Mouse (Mus musculus): ENCODE measurements at regions not wholly inside any gene's neighbourhood (a gene's known extent, or its start where the extent isn't known, plus 50 kb on each side); places are given as distances from the start of the nearest gene placed in this dataset.

DNA sequence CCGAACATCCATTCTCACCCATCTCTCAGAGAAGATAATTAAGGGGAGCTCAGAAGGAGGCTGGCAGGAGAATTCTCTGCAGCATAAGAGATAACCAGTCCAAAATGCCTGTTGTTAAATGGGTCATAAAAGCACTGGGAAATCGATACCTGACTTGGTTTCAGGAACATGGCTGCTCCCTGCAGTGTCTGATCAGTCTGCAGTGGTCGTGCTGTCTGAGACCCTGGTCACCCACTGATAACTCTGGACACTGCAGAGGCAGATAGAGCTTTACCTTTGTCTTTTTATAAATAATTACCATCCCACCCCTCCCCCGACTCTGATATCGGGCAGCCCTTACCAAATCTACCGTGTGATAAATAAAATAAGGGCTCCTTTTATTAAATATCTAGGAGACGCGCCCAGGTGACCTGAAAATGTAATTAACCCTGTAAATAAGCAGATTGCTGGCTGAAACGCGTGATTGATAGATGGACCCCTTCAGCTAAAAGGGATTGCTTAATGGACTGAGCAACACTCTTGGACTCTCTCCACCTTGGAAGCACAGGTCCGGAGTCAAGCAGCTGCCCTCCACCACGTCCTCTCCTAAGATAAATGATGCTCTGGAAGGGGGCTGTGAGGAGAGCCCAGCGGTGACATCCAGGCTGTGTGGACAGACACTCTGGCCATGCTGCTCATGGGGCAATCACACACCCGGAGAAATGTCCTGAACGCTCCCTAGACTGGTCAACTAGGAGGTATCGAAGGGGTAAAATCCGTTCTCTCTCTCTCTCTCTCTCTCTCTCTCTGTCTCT, 384.4 kb downstream of the Mtx2 start:
- Histone ChIP-seq H3K36me3 (ENCODE audit: control insufficient read depth, insufficient read depth, low read length) (no peaks in the 10 kb centered on the region), H3K27me3 (ENCODE audit: control insufficient read depth, insufficient read depth, low read length) (no peaks in the 10 kb centered on the region), H3K27ac (ENCODE audit: control insufficient read depth, insufficient read depth, low read length) (no peak overlapping the region), H3K4me1 (replicated peaks; ENCODE audit: control insufficient read depth, insufficient read depth, low read length) (no peaks in the 10 kb centered on the region), H3K4me3 (ENCODE audit: control insufficient read depth, insufficient read depth, low read length) (no peak overlapping the region)
- TF ChIP-seq POLR2A (IDR thresholded peaks at IDR 0.05; ENCODE audit: control insufficient read depth, extremely low read depth, insufficient read depth, low read length, poor library complexity) = no peak
- TF ChIP-seq CTCF (IDR thresholded peaks at IDR 0.05; ENCODE audit: borderline replicate concordance, control insufficient read depth, extremely low read depth, insufficient read depth, low read length, poor library complexity) = no peak
- DNase-seq = no peak
- WGBS = 93% methylated on average over 17 of the region's 17 CpGs

DNA sequence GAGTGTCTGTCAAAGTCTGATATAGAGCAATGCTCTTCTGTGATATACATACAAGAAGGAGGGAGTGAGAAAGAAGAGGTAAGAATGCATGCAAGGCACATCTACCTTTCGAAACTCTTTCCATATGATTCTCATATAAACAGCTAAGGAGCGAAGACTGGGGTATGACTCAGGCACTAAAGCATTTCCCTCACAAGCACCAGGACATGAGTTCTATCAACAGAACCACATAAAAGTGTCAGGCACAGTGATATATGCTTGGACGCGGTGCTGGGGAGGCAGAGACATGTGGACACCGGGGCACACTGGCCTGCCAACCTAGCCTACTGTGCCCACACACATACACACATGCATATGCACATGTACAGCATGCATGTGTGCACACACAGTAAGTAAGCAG, 391.3 kb downstream of the Mtx2 start:
- Histone ChIP-seq H3K27me3 (ENCODE audit: control insufficient read depth, insufficient read depth, low read length) (no peaks in the 10 kb centered on the region), H3K36me3 (ENCODE audit: control insufficient read depth, insufficient read depth, low read length) (no peaks in the 10 kb centered on the region), H3K4me1 (replicated peaks; ENCODE audit: control insufficient read depth, insufficient read depth, low read length) (no peaks in the 10 kb centered on the region), H3K4me3 (ENCODE audit: control insufficient read depth, insufficient read depth, low read length) (no peak overlapping the region), H3K27ac (ENCODE audit: control insufficient read depth, insufficient read depth, low read length) (no peak overlapping the region)
- no peak for TF ChIP-seq CTCF (IDR thresholded peaks at IDR 0.05; ENCODE audit: borderline replicate concordance, control insufficient read depth, extremely low read depth, insufficient read depth, low read length, poor library complexity)
- TF ChIP-seq POLR2A (IDR thresholded peaks at IDR 0.05; ENCODE audit: control insufficient read depth, extremely low read depth, insufficient read depth, low read length, poor library complexity) = no peak
- WGBS = 75% methylated on average over 5 of the region's 5 CpGs
- no peak for DNase-seq

DNA sequence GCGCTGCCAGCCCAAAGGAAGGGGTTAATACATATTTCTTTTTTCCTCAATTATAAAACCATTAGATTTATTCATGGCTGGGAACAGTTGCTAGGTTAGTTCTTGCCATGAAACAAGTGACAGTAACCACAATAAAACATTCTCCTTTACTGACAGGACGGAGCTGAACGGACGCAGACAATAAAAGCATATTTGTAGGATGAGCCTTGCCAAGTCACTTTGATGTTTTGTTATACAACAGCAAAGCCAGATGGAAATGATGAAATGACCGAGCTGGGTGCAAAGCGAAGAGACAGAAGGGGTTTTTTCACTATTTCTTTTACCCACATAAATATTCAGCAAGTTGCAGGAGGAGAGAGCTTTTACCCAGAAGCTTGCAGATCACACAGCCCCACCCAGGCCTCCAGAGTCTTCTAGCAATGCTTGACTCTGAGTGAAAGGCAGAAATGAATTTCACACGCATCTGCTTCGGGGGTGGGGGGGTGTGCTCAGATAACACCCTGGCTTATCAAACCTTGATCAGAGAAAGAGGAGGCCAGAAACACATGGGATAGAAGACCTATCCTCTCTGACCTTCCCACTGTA, 395.3 kb downstream of the Mtx2 start:
- H3K27me3 ChIP-seq (ENCODE audit: control insufficient read depth, insufficient read depth, low read length) = no peaks in the 10 kb centered on the region
- no peaks in the 10 kb centered on the region for H3K4me1 ChIP-seq (replicated peaks; ENCODE audit: control insufficient read depth, insufficient read depth, low read length)
- WGBS = 88% methylated on average over 8 of the region's 8 CpGs
- TF ChIP-seq CTCF (IDR thresholded peaks at IDR 0.05; ENCODE audit: borderline replicate concordance, control insufficient read depth, extremely low read depth, insufficient read depth, low read length, poor library complexity) = no peak
- TF ChIP-seq POLR2A (IDR thresholded peaks at IDR 0.05; ENCODE audit: control insufficient read depth, extremely low read depth, insufficient read depth, low read length, poor library complexity) = no peak
- no peak overlapping the region for H3K27ac ChIP-seq (ENCODE audit: control insufficient read depth, insufficient read depth, low read length)
- DNase-seq = no peak
- H3K4me3 ChIP-seq (ENCODE audit: control insufficient read depth, insufficient read depth, low read length) = no peak overlapping the region
- H3K36me3 ChIP-seq (ENCODE audit: control insufficient read depth, insufficient read depth, low read length) = no peaks in the 10 kb centered on the region

GRCm38 (mm10) chr2:75224443-75224842, 398.8 kb downstream of the Mtx2 start:
- TF ChIP-seq POLR2A (IDR thresholded peaks at IDR 0.05; ENCODE audit: control insufficient read depth, extremely low read depth, insufficient read depth, low read length, poor library complexity) (no peak), CTCF (IDR thresholded peaks at IDR 0.05; ENCODE audit: borderline replicate concordance, control insufficient read depth, extremely low read depth, insufficient read depth, low read length, poor library complexity) (no peak)
- Histone ChIP-seq H3K4me1 (replicated peaks; ENCODE audit: control insufficient read depth, insufficient read depth, low read length) (no peaks in the 10 kb centered on the region), H3K27ac (ENCODE audit: control insufficient read depth, insufficient read depth, low read length) (no peak overlapping the region), H3K36me3 (ENCODE audit: control insufficient read depth, insufficient read depth, low read length) (no peaks in the 10 kb centered on the region), H3K27me3 (ENCODE audit: control insufficient read depth, insufficient read depth, low read length) (no peaks in the 10 kb centered on the region), H3K4me3 (ENCODE audit: control insufficient read depth, insufficient read depth, low read length) (no peak overlapping the region)
- WGBS = 91% methylated on average over 5 of the region's 5 CpGs
- no peak for DNase-seq

GRCm38 (mm10) chr2:75240976-75241375, 415.4 kb downstream of the Mtx2 start:
- H3K27me3 ChIP-seq (ENCODE audit: control insufficient read depth, insufficient read depth, low read length) = no peaks in the 10 kb centered on the region
- no peak overlapping the region for H3K27ac ChIP-seq (ENCODE audit: control insufficient read depth, insufficient read depth, low read length)
- TF ChIP-seq POLR2A (IDR thresholded peaks at IDR 0.05; ENCODE audit: control insufficient read depth, extremely low read depth, insufficient read depth, low read length, poor library complexity) (no peak), CTCF (IDR thresholded peaks at IDR 0.05; ENCODE audit: borderline replicate concordance, control insufficient read depth, extremely low read depth, insufficient read depth, low read length, poor library complexity) (no peak)
- 96% methylated on average over 1 of the region's 1 CpGs for WGBS
- no peaks in the 10 kb centered on the region for H3K4me1 ChIP-seq (replicated peaks; ENCODE audit: control insufficient read depth, insufficient read depth, low read length)
- H3K36me3 ChIP-seq (ENCODE audit: control insufficient read depth, insufficient read depth, low read length) = no peaks in the 10 kb centered on the region
- no peak for DNase-seq
- H3K4me3 ChIP-seq (ENCODE audit: control insufficient read depth, insufficient read depth, low read length) = no peak overlapping the region

GRCm38 (mm10) chr2:75244311-75245033, 414.6 kb upstream of the Hnrnpa3 start:
- Histone ChIP-seq H3K4me1 (replicated peaks; ENCODE audit: control insufficient read depth, insufficient read depth, low read length) (no peaks in the 10 kb centered on the region; the same call in 1 of the 2 replicates), H3K27ac (ENCODE audit: control insufficient read depth, insufficient read depth, low read length) (no peak overlapping the region), H3K4me3 (ENCODE audit: control insufficient read depth, insufficient read depth, low read length) (no peak overlapping the region), H3K27me3 (ENCODE audit: control insufficient read depth, insufficient read depth, low read length) (no peaks in the 10 kb centered on the region), H3K36me3 (ENCODE audit: control insufficient read depth, insufficient read depth, low read length) (no peaks in the 10 kb centered on the region)
- 93% methylated on average over 17 of the region's 17 CpGs for WGBS
- DNase-seq = no peak
- TF ChIP-seq CTCF (IDR thresholded peaks at IDR 0.05; ENCODE audit: borderline replicate concordance, control insufficient read depth, extremely low read depth, insufficient read depth, low read length, poor library complexity) (no peak), POLR2A (IDR thresholded peaks at IDR 0.05; ENCODE audit: control insufficient read depth, extremely low read depth, insufficient read depth, low read length, poor library complexity) (no peak)
